Mouse (Mus musculus) MEL-GATA-1-ER (cell line): ENCODE measurements around the gene Igf1r.

Source experiments
- DNase-seq: peaks from one replicate; pipeline ENCODE4 v3.0.0-alpha.2; 2012; ENCODE audit warnings: low read depth; ENCODE audit errors: extremely low read depth

Gene Igf1r

DNA sequence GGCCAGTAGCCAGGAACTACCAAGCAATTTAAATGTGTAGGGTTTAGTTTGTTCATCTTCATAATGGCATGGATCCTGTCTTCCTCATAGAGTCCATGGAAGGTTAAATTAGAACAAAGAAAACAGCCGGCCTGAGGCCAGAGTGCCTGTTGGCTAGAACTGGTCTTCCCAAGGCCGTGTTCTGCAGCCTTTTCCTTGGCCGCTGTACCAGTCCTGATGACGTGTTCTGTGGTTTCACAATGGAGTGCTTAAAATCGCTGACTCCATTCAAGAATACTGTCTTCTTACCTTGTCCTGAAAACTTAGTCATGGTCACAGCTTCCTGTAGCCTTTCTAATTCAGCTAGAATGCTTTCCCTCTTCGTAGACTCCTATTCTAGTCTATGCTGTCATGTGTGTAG is 53.9 kb downstream of the Igf1r start:
- DNase-seq, result no peak

DNA sequence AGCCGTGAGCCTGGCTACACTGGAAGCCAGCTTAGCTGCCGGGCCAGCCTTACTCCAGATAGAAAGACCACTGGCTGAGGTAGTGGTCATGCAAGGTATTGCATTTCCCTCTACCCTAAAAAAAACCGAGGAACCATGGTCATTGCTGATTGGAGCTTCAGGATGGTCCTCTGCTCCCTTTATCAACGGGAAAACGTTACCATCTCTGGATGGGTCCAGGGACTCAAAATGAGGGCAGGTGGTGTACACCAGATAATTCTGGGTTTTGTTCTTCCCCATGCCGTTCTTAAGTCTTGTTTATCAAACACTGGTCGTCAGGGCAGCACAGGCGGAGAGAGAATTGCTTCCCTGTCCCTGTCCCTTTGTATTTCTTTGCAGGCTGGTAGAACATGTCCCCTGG is 57.0 kb downstream of the Igf1r start:
- peak; percentile 74 for DNase-seq

DNA sequence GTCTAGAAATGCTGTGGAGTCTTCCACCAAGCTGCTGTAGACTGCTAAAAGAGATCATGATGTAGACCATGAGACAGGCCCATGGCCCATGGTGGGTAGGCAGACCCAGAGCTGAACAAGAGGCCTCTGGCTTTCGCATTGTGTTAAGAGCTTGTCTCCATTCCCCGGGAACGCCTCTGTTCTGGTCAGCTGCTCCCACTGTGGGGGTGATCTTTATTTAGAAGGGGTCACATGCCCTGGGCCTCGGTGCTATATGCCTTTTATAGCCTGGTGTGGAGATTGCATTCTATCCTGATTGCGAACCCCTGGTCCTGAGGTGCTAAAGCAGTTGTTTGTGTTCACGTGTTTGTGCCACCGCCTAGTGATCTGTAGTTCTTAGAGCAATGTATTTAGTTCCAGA is 57.5 kb downstream of the Igf1r start:
- no peak for DNase-seq

DNA sequence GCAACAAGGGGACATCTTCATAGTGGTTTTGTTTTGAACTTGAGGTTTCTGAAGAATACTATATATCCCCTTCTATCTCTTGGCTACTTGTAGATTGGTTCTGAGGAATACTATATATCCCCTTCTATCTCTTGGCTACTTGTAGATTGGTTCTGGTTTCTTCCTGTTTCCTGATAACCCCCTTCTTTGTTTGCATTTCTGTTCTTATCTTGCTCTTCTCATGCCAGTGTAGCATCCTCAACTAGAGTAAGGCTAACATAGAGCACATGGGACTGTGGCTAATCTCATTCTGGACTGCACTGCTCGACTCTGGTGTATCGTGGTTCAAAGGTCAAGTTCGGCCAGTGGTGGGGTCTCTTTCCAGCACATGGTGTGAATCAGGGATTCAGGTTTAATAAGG is 58.2 kb downstream of the Igf1r start:
- DNase-seq, result no peak

DNA sequence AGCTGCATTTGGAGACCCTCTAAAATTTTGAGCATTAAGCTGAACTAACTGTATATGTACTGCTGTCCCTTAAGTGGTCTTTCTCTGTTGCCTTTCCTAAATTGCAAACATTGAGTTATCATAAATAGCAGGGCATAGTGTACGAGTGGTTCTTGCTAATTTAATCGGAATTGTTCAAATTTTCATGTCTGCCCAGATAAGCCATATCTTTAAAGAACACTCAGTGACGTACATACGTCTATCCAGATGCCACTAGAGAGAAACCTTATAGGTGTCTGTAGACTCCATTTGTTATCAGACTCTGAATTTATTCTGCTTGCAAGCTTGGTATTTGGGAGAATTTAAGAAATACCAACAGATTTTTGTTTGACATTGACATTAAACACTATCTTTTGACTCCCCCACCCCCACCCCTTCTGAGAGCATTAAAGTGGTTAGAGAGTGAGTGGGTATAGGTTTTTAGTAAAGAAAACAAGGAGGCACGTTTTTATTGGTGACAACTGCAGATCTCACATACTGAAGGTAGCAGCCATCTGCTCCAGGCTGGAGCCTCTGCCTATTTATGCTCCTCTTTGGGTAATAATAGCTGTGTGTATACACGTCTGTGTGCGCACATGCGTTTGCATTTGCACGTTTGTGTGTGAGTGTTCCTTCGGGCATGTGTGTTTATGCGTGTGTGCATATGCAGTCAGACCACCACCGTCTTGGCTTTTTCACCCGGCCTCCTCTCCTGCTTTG is 58.9 kb downstream of the Igf1r start:
- peak; percentile 66 for DNase-seq

DNA sequence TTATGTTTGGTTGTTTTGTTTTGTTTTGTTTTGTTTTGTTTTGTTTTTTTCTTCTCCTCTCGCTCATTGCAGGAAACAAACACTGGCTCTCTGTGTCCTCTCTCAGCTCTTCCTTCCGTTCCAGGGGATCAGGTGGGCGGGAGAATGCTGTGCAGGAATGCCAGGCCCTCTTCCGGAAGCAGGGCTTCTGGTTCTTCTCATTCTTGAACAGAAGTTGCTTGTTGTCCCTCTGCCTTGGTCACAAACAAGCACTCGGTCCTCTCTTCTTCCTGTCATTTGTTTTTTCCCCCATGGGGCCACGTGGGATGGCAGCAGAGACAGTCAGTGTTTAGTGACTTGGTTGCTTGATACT is 59.5 kb downstream of the Igf1r start:
- DNase-seq, result no peak

DNA sequence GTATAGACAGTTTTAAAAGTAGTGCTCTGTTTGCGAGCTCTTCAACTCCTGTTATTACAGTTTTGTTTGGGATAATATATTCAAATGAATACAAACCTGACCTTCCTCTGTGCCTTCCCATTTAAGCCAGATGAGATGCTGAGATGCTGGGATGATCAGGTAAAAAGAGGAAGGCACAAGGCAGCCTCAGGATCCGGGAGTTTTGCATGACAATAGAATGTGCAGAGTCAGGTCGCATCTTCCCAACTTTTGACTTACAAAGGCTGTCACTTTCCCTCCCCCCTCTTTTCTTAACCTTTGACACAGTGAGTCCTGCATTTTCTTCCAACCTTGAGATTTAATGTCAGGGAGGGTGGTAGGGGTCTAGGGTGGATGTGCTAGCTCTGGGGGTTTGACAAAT is 61.9 kb downstream of the Igf1r start:
- no peak for DNase-seq

DNA sequence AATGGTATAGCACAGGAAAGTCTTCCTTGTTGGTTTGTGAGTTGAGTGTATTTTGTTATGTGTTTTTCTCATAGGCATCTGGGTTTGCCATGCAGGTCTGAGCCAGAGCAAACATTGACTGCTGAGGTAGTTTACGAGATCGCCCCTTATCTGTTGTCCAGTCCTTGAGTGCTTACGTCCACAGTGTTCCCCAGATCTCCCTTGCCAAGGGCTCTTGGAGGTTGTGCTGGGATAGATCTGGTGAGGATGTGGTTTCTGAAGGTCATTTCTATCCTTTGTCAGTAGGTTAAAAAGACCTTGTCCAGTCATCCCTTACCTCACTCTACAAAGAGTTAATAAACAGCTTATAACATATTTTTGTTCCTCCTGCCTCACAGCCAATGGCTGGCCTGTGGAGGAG is 62.8 kb downstream of the Igf1r start:
- no peak for DNase-seq

DNA sequence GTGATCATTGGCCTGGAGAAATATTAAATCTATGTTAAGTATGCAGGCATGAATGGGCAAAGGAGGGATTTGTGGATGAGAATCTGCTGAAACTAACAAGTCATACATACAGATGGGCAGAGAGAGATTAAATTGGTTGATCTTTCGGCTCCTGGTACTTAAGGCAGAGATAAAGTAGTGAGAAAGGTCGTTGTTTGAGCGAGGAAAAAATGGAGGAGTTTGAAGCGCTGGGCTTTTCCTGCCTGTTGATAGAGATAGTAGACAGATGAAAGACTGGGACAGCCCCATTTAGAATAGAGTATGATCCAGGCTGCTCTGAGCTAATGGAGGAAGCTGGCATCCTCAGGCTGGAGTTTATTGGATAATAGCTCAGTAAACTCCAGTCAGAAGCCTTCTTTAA is 65.4 kb downstream of the Igf1r start:
- no peak for DNase-seq

DNA sequence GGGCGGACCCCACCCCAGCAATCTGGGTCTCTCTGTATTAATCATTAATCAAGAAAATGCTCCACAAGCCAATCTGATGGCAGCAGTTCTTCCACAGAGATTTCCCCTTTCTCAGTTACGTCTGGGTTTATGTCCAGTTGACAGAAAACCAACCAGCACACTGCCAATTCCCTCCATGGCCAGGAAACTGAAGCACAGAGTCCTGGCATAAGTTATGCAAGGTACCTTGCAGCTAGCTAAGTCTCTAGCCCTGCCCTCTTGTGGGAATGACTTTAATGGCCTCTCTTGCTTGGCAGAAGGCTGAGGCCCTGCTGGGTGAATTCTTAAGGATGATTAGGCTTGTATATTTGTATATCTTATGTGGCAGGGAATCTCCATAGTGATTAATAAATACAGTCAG is 67.9 kb downstream of the Igf1r start:
- DNase-seq, result no peak

DNA sequence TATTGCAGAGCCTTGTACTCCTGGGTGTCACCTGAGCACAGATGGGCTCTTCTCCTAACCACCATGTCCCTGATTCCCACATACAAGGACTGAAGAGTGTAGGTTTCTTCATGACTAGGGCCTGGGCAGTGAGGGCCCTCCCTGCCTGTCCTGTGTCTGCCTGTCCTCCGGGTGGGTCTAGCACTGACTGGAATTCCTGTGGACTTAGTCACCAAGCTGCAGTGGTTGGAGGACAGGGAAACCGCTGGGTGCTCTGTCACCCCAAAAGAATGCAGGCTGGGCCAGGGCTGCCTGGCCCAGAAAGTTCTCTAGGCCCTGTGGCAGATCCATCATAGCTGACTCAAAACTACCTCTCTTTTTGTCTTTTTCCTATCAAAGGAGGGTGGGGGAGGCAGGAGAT is 69.1 kb downstream of the Igf1r start:
- DNase-seq, result no peak

DNA sequence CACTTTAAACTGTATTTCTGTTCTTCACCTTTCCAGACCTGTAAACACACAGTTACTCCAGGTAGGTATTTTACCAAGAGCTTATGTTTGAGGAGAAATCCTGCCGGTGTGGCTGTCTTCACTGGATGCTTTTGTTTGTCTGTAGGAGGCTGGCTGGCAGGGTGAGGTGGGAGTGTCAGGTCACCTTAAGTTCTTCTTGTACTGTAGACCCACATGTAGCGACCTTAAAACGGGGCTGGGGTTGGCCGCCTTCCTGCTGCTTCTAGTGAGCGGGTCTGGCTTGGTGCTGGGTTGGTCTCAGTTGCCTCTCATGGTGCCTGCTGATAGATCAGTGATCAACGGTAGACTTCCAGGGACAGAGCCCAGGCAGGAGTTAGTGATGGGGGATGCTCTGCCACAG is 69.6 kb downstream of the Igf1r start:
- no peak for DNase-seq

DNA sequence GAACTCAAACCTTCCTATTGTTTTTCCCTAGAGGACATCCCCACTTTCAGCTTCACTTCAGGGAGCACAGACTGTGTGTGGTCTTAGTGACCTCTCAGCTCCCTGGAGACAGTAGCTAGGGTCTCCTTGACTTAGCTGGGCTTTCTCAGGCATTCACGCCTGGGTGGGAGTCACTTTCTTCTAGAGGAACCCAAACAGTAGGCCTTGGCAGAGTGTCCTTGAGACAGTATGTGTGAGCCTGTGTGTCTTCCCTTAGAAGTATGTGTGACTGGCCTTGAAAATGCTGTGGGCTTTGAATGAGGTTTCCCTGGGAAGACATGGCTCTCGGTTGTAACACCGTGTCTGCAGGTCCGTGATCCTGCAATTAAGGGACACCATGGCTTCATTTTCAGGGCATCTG is 71.3 kb downstream of the Igf1r start:
- DNase-seq, result no peak

DNA sequence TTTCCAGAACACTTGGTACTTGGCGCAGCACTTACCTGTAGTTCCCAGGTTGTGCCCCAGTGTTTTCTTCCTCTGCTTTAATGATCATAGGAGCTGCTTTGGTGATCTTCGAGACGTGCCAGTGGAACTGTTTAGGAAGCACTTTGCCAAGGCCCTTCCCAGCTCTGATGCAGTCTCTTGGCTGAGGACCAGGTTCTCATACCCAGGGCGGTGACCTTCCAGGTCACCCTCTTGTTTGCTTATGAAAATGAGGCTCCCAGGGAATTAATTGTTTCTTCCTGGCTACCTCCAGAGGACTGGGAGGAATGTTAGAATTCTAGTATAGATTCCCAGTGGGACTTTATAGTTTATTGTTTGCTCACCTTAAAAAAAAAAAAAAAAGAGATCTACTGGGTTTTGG is 72.0 kb downstream of the Igf1r start:
- no peak for DNase-seq

DNA sequence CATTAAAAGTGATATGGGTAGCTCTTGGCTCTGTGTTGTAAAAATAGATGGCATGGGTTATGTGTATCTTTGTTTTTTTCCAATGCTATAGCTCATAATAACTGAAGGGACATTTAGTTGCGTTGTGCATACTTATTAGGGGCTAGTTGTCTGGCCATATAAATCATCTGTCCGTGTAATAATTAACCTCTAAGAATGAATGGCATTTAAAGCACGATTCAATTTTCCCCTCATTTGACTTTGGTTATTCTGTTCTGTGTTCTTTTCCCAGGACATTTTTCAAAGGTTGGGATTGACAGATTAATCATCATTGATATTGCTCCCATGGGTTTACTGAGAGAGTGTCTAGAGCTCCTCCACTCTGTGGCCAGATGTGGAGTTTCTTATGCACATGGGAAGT is 72.8 kb downstream of the Igf1r start:
- DNase-seq, result no peak

DNA sequence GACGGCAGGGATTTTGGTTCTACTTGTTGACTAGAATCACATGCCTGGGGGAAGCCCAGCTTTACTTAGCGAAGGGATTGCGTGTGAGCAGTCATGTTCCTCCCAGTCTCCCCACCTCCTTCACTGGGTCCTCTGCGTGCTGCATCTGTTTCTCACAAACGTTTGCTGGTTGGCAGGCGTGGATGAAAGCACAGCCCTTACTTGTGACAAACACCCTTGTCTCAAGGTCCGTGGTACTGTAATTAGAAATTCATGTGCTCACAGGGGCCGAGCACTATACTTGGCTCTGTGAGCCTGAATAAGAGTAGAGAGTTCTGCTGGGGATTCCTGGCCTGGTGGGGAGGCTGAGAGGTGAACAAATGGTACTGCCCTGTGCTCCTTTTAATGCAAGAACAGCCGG is 73.4 kb downstream of the Igf1r start:
- no peak for DNase-seq

DNA sequence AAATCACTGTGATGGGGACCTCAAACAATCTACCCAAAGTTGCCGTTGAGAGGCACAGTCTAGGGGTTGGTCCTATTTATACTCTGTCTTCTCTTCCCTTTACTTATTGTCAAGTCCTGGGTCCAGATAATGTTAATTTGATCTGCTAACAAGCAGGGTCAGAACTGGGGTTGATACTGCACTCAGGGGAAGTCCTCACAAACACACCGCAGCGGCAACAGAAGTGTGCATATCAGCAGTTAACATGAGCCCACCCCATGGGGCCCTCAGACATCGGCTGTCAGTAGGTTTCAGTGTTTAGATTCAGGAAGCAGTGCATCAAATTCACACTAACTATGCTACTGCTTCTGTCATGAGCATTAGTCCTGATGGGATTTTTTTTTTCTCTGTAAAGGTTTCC is 75.5 kb downstream of the Igf1r start:
- DNase-seq, result peak; percentile 53

DNA sequence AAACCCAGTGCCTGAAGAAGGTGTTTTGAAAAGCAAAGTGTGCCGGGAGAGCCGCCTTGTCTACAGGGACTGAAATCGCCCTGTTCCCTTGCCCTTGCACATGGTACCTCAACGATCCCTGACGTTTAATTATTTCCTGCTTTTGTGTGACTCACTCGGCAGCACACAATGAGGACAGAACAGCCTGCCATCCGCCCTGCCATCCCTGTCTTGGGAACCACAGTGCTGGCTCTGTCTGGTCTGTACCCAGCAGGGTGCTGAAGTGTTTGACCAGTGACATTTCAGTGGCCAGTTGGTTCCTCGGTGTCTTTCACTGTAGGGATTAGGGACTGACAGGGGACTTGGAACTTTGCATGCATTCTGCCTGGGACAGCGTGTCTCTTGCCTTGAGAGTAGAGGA is 78.2 kb downstream of the Igf1r start:
- DNase-seq, result no peak

DNA sequence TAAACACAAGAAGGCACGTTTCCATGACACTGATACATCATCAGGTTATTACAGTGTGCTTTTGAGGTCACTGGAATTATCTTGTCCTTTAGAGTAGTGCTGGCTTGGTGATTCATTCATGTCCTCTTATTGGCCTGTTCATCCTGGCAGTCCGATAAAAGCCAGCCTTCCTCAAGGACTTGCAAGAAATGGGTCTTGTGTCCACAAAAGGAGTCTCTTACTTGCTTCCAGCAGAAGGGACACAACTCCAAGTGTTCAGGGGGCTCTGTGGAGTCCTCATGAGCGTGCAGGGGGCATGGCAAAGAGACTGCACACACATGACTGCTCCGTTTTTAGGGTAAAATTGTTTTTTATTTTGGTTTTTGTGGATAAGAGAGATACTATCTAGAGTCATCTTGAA is 83.9 kb downstream of the Igf1r start:
- DNase-seq, result no peak

DNA sequence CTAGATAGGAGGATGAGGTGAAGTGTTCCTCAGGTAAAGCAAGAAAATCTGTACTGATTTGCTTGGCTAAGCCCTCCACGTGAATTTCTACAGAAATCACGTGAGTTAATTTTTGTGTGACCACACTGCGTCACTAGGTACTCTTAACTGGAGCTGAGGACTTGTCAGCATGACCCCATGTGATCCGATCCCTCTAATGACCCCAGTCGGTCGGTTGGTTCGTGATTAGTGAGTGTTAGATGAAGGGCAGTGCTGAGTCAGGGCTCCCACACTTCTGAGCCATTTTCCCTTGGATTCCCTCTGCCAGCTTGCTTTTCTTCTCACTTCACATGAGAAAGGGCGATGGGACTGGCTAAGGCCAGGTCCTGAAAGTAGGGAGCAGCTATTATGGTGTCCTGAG is 86.2 kb downstream of the Igf1r start:
- DNase-seq, result no peak

DNA sequence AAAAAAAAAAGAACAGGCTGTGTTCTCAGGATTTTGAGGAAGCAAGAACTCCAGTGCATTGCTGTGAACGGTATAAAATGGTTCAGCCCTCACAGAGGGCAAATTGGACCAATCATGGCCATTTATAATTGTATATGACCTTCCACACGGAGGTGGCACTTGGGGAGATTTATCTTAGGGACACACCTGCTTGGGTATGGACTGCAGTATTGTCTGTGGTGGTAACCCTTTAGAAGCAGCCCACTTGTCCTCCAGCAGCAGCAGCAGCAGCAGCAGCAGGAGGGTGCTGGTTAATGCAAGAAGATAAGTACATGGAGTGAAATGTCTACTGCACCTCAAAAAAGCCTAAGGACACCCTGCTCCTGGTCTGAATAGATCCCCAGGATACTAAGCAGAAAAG is 86.9 kb downstream of the Igf1r start:
- DNase-seq, result no peak

DNA sequence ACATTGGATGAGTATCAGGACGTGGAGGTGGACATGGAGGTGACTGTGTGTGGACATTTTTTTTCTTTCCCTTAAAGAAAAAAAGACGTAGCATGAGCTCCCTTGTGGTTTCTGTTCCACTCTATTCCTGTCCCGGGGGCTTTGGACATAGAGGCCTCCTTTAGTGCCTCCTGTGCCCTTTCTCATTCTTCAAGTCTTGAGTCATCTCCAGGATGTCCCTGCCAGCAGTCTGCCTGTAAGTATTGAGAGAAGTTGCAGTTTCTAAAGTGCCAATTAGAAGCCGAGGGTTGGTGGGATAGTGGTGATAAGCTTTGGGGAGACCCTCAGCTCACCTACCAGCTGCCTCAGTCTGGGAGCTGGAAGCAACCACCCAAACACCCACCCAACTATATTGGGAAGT is 92.0 kb downstream of the Igf1r start:
- DNase-seq, result no peak

DNA sequence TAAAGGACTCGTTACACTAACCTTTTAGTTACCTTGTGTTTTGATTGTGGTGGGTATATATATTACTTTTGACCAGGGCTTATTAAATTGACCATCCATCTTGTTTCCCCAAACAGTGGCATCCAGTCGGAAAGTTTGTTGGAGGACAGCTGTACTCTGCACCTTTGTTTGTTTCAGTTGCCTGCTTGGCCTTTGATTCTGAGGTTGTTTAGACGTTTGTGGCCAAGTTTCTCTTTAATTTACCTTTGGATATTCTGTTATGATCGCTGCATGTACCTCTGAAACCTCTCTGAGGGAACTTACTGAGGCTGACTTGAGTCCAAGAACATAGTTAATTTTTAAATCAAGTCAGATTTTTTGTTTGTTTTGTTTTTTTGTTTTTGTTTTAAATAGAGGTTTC is 94.5 kb downstream of the Igf1r start:
- no peak for DNase-seq

DNA sequence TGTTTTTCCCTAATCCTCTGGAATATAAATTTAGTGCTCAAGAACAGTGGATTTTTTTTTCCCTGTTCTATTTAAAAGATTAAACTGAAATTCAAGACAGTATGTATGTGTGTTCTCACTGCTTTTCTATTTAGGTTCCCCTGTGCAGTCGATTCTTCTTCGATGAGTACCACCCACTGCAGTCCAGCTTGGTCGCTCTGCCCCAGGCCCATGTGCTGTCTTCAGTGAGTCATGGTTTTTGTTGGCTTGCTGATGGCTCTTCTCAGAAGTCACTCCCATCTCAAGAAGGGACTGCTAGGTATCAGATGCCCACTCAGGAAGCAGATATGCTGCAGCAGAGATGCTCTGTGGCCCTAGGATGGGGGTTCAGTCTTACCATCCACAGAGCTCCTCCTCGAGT is 95.9 kb downstream of the Igf1r start:
- DNase-seq, result no peak
